Mouse (Mus musculus) cerebellum, adult 2 months (tissue): ENCODE results near the gene Olfr618.

ENCODE experiments used
- CTCF ChIP-seq: fragments of 200-500 bp; IDR thresholded peaks from 2 replicates; pipeline ENCODE4 v1.5.1; 2011; ENCODE audit warnings: low read depth, mild to moderate bottlenecking, control low read depth, low read length, moderate library complexity, borderline replicate concordance; ENCODE audit not compliant: insufficient read depth
- POLR2A ChIP-seq: fragments of 200-500 bp; IDR thresholded peaks from 2 replicates; pipeline ENCODE4 v1.6.1; 2011; ENCODE audit warnings: low read length, control low read depth, borderline replicate concordance; ENCODE audit not compliant: insufficient read depth

DNA sequence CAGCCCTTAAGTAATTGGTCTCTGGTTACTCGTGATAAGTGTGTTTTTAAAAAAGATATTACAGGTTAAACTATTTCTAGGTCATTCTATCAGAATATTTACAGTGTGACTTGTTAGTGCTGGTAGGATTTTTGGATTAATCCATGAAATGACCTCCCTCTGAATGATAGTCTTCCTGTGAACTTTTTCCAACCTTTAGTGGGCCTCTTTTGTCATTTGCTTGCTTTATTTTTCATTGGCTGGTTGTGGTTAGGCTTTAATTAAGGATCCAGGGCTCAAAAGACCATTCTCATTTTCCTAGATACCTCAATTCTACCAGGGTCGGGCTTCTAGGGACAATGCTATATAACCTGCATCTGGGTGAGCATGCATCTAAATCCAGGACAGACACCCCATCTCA is at the start of gene Olfr618:
- TF ChIP-seq CTCF = no peak
- TF ChIP-seq POLR2A = no peak
